Mouse (Mus musculus) 416B (cell line): ENCODE measurements around the gene Got1.
A peak's percentile ranks its signal among the peaks of the same experiment; 100 is the strongest.

Experiments
- DNase-seq: peaks from one replicate; pipeline ENCODE4 v3.0.0; 2011; ENCODE audit warnings: low read depth

Gene Got1

DNA sequence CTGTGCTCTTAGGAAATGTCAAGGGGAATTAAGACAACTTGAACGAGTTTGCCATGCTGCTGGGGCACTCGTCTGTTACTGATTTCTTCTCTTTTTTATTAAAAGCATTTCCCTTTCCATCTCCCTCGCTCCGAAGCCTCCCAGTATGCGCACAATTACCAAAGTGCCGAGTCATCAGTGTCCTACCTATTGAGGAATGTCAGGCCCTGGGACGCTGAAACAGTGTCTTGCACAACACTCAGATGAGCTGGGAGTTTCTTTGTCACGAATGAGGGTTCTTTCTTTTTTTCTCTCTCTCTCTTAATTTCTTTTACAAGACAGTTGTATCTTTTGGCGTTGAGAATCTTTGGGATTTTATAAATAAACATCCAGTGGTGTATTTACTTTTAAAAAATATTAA, 43.9 kb downstream of the Got1 start:
- no peak for DNase-seq

DNA sequence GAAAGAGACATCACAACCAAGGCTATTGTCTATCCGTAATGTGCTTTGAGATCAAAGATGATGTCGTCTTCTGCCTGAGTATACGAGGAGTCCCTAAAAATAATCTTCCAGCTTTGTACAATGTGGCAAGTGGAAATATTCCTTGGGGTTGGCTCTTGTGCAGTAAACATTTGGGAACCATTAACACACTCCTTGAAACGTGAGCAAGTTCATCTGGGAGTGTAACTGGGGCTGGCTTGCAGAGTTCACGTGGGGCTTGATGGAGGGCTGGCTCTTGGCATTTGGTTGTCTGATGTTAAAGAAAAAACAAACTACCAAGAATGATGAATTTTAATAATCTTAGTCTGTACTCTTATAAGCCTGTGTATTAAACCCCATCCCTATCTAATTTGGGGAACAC, 45.0 kb downstream of the Got1 start:
- DNase-seq, result no peak

DNA sequence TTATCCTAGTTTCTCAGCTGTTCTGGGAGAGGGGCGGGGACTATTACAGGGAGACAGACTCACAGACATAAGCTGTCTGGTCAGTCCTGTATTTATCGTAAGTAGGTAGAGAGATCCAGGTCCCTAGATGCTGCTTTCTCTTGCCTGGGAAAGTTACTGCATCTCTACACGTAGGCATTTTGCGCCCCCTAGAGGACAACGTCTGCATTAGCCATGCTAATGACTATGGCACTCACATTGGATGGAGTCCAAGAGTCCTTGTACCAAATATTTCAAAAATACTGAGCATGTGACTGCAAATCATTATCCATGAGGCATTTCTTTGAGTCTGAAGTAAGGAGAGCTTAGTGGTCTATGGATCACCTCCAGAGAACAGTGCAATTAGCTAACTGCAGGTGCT, 45.5 kb downstream of the Got1 start:
- DNase-seq, result peak; percentile 55

DNA sequence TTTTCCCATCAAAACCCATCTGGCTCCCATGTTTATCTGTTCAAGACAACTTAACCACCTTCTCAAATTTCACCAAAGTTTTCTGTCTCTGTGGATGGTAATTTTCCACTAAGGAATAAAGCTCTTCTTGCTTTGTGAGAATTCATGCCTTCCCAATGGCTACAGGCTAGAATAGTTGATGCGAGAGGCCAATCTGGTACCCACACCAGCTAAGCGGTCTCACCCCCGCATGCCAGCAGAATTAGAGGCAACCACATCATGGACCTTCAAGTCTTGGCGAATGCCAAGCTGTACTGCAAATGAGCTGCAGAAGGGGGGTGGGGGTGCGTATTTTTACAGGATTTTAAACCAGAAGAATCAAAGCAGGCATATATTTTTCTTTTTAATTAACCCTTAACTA, 47.0 kb downstream of the Got1 start:
- no peak for DNase-seq

DNA sequence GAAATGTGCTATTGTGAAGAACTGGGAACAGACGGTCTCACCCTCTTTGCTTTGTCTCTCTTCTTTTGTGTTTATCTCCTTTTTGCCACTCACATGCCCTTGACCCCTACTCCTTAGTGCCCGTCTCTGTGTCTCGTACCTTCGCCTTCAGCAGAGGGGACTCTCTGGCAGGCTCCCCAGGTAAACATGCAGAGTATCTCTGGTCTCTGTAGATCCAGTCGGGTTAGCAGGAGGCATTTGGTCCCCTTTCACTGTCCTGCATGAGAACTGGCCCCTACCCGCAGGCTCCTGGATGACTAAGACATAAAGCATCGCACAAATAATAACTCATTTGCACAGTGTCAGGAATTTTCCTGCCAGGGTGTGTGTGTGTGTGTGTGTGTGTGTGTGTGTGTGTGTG, 48.3 kb downstream of the Got1 start:
- no peak for DNase-seq

DNA sequence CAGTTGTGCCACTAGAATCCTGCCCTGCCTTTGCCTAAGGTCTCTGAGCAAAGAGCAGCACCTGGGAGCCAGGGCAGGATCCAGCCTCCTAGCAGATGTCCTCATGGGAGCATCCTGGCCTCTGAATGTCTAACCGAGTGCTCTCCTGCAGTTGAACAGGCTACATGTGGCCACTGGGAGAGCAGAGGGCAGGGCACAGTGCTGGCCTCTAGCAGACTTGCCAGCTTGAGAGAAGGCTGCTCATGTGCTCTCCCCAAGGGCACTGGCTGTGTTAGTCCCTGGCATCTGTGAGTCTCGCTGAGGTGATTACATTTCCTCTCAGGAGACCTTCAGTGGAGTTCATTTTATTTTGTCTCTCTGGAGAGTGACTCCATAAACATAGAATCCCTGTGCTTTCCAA, 48.8 kb downstream of the Got1 start:
- no peak for DNase-seq

DNA sequence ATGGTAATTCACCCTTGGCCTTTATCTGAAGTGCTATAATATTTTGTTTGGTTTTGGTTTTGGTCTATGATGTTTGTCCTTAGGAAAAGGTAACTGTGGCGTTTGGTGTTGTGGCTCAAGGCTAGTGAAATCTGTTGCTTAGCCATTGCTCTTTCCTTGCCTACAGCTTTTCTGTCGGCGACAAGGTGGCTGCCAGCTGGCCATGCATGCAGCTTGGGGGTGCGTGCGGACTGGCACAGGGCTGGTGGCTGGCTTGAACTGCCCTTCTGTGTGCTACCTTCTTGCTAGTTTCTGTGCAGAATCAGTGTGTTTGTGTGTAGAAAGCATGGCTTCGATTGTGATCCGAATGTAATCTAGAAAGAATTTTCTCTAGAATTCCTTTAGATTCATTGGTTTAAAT, 51.6 kb downstream of the Got1 start:
- no peak for DNase-seq

DNA sequence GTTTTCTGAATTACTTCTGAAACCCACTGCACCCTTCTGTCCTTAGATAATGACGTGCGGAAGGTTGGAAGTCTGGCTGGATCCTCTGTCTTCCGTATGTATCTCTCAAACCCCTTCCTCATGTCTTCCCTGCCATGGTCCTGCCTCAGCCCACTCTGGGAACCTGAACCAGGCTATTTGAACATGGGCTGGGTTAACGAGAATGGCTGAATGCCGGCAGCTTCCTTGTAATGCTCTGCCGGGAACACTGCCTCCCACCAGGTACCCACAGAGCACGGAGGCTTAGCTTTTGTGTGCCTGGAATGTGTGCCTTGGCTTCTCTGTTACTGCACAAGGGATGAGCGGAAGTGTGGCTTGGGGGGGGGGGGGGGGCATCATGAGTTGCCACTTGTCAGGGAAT, 52.1 kb downstream of the Got1 start:
- no peak for DNase-seq

DNA sequence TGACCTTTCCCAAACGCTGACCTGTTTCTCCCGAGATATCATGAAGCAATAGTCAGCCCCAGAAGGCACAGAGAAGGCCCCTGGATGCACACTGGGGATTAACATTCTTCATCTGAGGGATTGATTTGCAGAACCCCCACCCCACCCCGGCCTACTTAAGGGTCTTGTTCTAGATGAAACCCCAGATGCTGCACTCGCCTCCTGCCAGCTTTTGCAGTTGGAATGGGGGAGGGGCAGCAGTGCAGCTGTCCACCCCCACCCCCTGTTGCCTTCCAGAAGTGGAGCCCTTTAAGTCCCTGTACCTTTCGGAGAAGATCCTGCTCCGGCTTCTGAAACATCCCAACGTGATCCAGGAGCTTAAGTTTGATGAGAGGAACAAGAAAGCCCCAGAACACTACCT, 55.1 kb downstream of the Got1 start:
- no peak for DNase-seq

DNA sequence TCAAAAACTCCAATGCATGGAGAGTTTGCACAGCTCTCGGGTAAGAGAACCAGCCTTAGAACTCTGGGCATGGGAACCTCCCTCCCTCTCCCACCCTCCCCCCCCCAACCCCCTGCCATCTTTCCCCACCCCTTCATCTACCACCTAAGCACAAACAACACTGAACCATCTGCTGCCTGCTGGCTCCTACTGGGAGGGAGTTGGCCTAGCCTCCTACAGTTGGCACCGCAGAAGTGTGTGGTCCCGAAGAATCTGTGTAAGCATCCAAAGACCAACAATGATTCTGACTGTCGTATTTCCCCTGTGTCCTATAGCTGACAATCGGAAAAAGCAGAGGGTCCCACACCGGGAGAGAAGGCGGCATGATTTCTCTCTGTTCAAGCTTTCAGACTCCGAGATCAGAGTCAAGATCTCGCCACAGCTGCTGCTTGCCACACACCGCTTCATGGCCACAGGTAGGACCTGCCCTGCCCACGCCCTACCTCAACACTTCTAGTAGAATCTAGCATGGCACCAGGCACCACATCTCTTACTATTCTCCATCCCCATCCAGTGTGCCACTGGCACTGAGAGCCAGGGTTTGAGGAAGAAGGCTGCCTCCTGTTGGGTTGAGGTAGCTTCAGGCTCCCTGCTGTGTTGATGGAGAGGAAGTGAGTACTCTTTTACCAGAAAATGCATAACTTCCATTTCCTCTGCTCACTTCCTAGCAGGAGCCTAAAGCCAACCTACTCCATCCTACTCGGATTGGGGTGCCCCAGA, 56.3 kb downstream of the Got1 start:
- DNase-seq, result no peak

DNA sequence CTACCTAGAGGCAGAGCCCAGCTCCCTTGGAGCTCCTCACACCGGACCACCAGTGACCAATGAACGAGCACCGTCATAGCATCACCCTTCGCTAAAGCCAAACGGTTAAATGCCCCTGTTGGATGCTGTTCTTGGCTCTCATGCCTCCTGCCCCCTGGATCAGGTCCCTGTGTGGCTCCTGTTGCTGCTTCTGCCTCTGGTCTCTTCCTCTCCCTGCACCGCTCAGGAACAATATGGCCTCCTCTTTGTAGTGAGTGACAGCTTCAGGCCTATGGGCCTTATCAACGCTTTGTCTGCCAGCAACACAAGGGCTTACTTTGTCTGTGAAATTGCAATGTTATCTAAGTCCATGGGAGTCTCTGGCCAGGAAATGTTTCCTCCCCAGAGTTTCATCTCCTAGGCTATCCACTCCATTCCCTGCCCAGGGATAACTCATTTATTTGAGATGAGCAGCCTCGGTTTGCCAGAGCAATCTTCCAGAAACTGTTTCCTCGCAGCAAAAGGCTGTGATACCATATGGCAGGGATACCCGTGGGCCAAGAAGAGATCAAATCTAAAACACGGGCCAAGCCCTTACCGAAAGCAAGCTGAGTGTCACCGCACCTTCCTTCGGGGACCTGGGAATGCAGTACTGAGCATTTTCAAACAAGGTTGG, 58.7 kb downstream of the Got1 start:
- no peak for DNase-seq

DNA sequence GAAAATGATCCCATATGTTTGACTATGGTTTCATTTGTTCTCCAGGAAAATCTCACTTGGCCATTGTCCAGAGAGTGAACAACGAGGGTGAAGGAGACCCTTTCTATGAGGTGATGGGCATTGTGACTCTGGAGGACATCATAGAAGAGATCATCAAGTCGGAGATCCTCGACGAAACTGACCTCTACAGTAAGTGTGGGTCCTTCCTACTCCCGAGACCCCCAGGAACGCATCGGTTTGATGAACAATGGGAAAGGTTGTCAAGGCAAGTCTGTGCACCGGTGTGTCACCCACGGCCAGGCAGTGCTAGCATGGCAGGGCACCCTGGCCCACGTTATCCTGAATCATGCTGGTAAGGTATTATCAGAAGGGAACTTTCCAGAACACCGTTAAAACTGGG, 59.3 kb downstream of the Got1 start:
- DNase-seq, result no peak

DNA sequence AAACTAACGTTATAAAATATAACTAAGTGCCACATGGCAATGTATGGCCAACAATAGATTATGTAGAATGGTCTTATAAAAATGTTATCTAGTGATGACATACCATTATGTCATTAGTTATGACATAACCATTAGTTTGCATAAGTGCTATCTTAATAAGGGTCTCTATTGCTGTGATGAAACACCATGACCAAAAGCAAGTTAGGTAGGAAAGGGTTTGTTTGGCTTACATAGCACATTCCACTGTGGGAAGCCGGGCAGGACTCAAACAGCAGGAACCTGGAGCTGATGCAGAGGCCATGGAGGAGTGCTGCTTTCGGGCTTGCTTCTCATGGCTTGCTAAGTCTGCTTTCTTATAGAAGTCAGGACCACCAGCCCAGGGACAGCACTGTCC, 60.1 kb downstream of the Got1 start:
- no peak for DNase-seq

DNA sequence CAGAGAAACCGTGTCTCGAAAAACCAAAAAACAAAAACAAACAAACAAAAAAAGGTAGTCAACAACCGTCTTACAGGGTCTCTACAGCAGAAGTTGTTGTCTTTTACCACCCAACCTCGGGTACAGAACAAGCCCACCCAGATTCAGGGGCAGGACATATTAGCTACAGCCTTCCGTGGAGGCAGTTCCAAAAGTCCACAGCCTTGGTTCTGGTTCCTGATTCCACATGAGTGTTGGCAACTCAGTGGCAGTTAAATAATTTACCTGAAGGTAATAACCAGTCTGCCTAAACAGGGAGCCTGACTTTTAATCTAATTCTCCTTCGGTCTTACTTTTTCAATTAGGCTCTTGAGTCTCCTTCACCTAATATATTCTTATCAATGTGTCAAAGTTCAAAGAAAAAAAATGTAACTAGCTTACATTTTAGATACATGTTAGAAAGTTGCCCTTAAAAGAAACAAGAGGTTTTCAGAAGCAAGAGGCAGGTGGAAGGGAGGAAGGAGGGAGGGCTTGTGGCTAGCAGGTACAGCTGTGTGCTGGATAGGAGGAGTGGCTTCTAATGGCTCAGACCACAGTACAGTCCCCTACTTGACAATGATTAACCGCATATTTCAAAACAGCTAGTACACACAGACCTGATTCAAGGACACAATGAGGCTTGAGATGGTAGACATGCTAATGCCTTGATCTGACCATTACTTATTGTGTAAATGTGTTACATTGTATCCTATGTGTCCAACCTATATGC, 60.7 kb downstream of the Got1 start:
- no peak for DNase-seq

DNA sequence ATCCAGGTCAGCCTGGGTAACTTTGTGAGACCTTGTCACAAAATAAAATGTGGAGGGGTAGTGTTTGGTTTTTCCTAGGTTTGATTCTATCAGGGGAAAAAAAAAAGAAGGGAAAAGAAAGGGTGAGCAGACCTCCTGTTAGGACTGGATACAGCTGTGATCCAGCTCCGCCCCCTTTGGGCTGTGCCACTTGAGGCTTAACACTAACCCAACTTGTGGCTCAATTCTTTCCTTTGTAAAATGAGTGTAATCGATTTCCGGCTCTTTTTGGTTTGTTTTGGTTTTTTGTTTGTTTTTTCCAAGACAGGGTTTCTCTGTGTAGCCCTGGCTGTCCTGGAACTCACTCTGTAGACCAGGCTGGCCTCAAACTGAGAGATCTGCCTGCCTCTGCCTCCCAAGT, 62.3 kb downstream of the Got1 start:
- no peak for DNase-seq

DNA sequence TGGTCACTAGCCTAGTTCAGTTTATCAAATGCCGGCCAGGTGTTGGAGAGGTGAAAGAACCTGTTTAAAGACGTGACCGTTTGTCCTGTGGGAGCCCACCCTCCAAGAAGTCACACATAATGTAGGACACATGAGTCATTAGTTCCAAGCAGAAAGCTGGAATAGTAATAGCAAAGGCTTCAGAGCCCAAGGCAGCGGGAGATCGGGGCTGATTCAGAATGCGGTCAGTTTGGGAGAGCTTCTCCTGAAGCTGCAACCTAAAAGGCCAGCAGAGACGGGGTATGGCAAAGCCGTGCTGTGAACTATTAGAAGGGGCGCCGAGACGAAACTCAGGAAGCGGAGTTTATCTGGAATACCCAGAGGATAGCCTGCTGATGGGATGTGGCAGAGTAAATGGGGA, 63.9 kb downstream of the Got1 start:
- DNase-seq, result no peak

DNA sequence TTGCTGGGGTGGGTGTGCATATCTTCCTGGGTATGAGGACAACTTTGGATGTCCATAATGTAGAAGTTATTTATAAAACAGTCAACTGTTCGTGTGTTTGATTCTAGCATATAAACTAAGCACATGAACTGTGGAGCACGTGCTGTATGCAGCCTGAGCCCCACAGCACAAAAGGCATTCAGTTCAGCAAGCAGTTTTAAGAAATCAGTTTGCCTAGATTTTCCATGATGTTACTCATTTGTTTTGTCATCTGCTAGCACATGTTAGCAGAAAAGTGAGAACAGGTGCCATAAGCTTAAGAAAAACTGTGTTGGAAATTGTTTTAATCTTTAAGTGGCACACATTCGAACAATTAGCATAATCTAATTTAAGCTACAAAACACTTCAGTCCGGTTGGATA, 64.5 kb downstream of the Got1 start:
- DNase-seq, result no peak

DNA sequence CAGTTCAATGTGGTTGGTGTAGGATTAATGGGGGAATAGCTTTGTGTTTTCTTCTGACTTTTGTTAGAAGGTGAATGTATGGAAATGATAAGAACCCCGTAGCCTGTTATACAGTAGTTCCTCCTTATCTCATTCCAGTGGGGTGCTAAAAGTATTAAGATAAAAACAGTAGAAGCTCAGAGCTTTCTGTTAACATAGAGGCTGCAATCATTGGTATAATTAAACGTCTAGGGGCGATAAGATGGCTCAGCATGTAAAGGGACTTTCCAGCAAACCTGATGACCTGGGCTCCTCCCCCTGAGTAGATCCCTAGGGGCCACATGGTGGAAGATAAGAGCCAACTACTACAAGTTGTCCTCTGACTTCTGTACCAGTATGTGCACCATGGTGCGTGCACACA, 71.4 kb downstream of the Got1 start:
- DNase-seq, result no peak

DNA sequence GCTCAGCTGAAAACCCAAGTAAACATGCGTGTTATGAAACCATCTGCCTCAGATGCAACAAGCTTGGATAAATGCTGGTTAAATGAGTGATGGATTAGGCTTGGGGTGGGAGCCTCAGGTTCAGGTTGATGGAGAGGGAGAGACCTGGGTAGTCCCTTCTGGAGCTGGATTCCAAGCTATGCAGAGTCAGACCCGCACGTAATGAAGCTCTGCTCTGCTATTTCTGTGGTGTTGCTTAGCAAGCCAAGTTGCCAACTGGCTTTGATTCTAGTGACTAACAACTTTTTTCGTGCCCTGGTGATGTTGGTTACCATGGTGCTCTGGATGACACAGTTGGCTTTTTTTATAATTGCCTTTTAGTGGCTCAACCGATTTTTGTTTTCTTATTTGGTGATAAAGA, 72.2 kb downstream of the Got1 start:
- DNase-seq, result no peak

DNA sequence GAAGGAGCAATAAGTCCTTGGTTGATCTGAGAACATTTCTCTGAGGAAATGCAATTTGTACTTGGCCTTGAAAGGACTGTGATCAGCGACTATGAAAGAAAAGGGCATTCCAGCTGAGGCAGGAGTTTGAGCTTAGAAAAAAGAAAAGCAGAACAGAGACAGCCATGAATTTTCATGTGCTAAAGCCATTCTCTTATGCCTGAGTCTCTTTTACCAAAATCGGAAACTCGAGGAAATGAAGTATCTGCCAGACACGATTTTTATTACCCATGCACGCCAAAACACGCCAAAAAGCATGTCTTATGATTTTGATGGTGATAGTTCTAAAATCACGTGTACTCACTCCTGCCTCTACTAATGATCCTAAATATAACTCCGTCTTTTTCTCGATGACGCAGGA, 72.8 kb downstream of the Got1 start:
- DNase-seq, result no peak
